Mouse (Mus musculus) ES-Bruce4 (cell line): ENCODE measurements around the gene Tas1r1. TPM values are rescaled to one million over a fixed set of nuclear protein-coding genes. Genes with fewer than 3 reads are reported as not detected.
A peak's percentile ranks its signal among the peaks of the same experiment; 100 is the strongest.

ENCODE experiments used
- H3K27ac ChIP-seq: 2 replicates; pipeline ENCODE4 v1.5.1; 2012; ENCODE audit warnings: low read length, inconsistent platforms; ENCODE audit not compliant: insufficient read depth
- H3K27me3 ChIP-seq: 2 replicates; pipeline ENCODE4 v1.6.1; 2012; ENCODE audit warnings: mild to moderate bottlenecking, low read length, inconsistent platforms; ENCODE audit not compliant: control insufficient read depth, poor library complexity, insufficient read depth, severe bottlenecking
- H3K36me3 ChIP-seq: 2 replicates; pipeline ENCODE4 v1.6.1; 2012; ENCODE audit warnings: inconsistent platforms, mild to moderate bottlenecking, low read length, moderate library complexity; ENCODE audit not compliant: control insufficient read depth, poor library complexity, insufficient read depth, severe bottlenecking
- H3K4me1 ChIP-seq: one replicate; pipeline ENCODE4 v1.8.1; 2011; ENCODE audit warnings: low read length; ENCODE audit not compliant: control insufficient read depth, insufficient read depth
- H3K4me3 ChIP-seq: 2 replicates; pipeline ENCODE4 v1.5.1; 2011; ENCODE audit warnings: low read depth, mild to moderate bottlenecking, low read length
- H3K9ac ChIP-seq: 2 replicates; pipeline ENCODE4 v1.6.1; 2012; ENCODE audit warnings: low read depth, mild to moderate bottlenecking, inconsistent platforms; ENCODE audit not compliant: poor library complexity, severe bottlenecking
- H3K9me3 ChIP-seq: replicated peaks from 2 replicates; pipeline ENCODE4 v1.6.1; 2012; ENCODE audit warnings: mild to moderate bottlenecking, low read length, inconsistent platforms; ENCODE audit not compliant: control insufficient read depth, poor library complexity, insufficient read depth, severe bottlenecking
- CTCF ChIP-seq: IDR thresholded peaks from one replicate; pipeline ENCODE4 v1.8.1; 2011; ENCODE audit warnings: low read depth, low read length
- EP300 ChIP-seq: IDR thresholded peaks from 2 replicates; pipeline ENCODE4 v1.6.1; 2011; ENCODE audit warnings: low read depth, low read length; ENCODE audit not compliant: insufficient read depth
- POLR2A ChIP-seq: IDR thresholded peaks from one replicate; pipeline ENCODE4 v1.8.1; 2011; ENCODE audit warnings: low read length; ENCODE audit not compliant: insufficient read depth
- polyA plus RNA-seq: library from polyadenylated mRNA; stranded (reverse); fragments of >200 nt; gene quantifications from 2 replicates; pipeline ENCODE4 v1.2.4, GENCODE M21; 2011; ENCODE audit warnings: low read depth; ENCODE audit not compliant: missing spikeins, insufficient read depth, insufficient read length

The Tas1r1 gene
- polyA plus RNA-seq, 1 experiment: 0.55 TPM

GRCm38 (mm10) chr4:152019073-152019472 lies 19.3 kb downstream of the Tas1r1 start:
- Histone ChIP-seq H3K27ac (no peak overlapping the region), H3K4me1 (no peaks in the 10 kb centered on the region), H3K36me3 (peaks cover 17% of the 10 kb centered on the region), H3K9ac (no peak overlapping the region), H3K9me3 (no peaks in the 10 kb centered on the region), H3K4me3 (no peak overlapping the region), H3K27me3 (no peaks in the 10 kb centered on the region)
- TF ChIP-seq EP300: no peak
- no peak for TF ChIP-seq CTCF
- TF ChIP-seq POLR2A: no peak

GRCm38 (mm10) chr4:152013036-152013813 lies 25.1 kb downstream of the Tas1r1 start:
- no peak overlapping the region for H3K9ac ChIP-seq
- TF ChIP-seq POLR2A (no peak), EP300 (no peak), CTCF (no peak)

GRCm38 (mm10) chr4:152012109-152012508 lies 26.3 kb downstream of the Tas1r1 start:
- TF ChIP-seq EP300: no peak
- no peak for TF ChIP-seq POLR2A
- no peak for TF ChIP-seq CTCF
- 0 out of 2 replicates have a peak overlapping the region, but pooled peaks have one; percentile 7 for H3K4me3 ChIP-seq
- no peak overlapping the region for H3K27ac ChIP-seq
- no peaks in the 10 kb centered on the region for H3K4me1 ChIP-seq
- H3K27me3 ChIP-seq: no peaks in the 10 kb centered on the region
- peaks cover 30% of the 10 kb centered on the region for H3K36me3 ChIP-seq
- no peak overlapping the region for H3K9ac ChIP-seq
- no peaks in the 10 kb centered on the region for H3K9me3 ChIP-seq

More at GRCm38 (mm10) chr4:152013036-152013813, 25.1 kb downstream of the Tas1r1 start:
- no peak overlapping the region for H3K4me3 ChIP-seq
- no peaks in the 10 kb centered on the region for H3K9me3 ChIP-seq
- no peak overlapping the region for H3K27ac ChIP-seq
- H3K27me3 ChIP-seq: no peaks in the 10 kb centered on the region
- no peaks in the 10 kb centered on the region for H3K4me1 ChIP-seq
- H3K36me3 ChIP-seq: peaks cover 30% of the 10 kb centered on the region

GRCm38 (mm10) chr4:152011171-152011760 lies 27.1 kb downstream of the Tas1r1 start:
- H3K9ac ChIP-seq: peak overlapping the region; percentile 69; the same call in 1 of the 2 replicates
- H3K27ac ChIP-seq: no peak overlapping the region
- no peaks in the 10 kb centered on the region for H3K4me1 ChIP-seq
- no peaks in the 10 kb centered on the region for H3K9me3 ChIP-seq
- H3K36me3 ChIP-seq: peaks cover 30% of the 10 kb centered on the region
- TF ChIP-seq CTCF: no peak
- TF ChIP-seq EP300: no peak
- TF ChIP-seq POLR2A: no peak
- no peaks in the 10 kb centered on the region for H3K27me3 ChIP-seq
- H3K4me3 ChIP-seq: peak overlapping the region; percentile 93

GRCm38 (mm10) chr4:152010707-152011134 lies 27.6 kb downstream of the Tas1r1 start:
- Histone ChIP-seq H3K9me3 (no peaks in the 10 kb centered on the region), H3K27me3 (no peaks in the 10 kb centered on the region), H3K9ac (peak overlapping the region; percentile 69), H3K4me3 (peak overlapping the region; percentile 93), H3K4me1 (no peaks in the 10 kb centered on the region), H3K36me3 (peaks cover 28% of the 10 kb centered on the region), H3K27ac (no peak overlapping the region)
- no peak for TF ChIP-seq POLR2A
